Mouse (Mus musculus) A20 (cell line): Measurements from ENCODE around the gene Jazf1.

Source experiments
- DNase-seq: peaks from one replicate; pipeline ENCODE4 v3.0.0-alpha.2; 2011; ENCODE audit warnings: low read depth, low spot score

The Jazf1 gene

DNA sequence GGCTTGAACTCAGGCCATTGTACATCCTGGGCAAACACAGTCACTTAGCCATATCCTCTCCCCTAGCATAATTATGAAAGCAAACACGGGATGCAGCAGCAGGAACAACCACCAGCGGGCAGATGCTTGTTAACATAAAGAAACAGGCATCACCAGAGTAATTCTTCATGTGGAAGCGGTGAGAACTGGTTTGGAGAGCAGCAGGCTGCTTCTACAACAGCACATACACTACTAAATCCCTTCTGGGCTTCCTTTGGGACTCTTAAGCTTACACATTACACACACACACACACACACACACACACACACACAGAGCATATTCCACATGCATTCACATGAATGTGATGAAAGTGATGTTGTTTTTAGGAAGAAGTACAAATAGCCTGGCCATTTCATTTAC lies 216.5 kb downstream of the Jazf1 start:
- DNase-seq, result no peak

DNA sequence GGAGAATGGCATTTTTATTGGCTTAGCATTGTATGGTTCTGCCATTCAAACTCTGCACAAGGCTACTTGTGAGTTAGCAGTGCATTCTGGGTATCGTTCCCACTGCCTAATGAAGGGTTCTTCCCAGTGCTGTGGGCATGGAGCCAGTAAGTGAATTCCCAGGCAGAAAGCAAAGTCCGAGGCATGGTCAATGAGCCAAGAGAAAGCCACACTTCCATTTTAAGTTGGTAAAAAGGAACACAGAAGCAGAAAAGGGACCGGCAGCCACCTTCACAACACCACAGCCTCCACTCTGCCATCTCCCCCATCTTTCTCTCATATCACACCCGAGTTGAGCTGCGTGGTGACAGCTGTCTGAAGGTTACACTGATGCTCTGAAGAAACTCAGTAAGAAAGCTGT lies 217.4 kb downstream of the Jazf1 start:
- no peak for DNase-seq

DNA sequence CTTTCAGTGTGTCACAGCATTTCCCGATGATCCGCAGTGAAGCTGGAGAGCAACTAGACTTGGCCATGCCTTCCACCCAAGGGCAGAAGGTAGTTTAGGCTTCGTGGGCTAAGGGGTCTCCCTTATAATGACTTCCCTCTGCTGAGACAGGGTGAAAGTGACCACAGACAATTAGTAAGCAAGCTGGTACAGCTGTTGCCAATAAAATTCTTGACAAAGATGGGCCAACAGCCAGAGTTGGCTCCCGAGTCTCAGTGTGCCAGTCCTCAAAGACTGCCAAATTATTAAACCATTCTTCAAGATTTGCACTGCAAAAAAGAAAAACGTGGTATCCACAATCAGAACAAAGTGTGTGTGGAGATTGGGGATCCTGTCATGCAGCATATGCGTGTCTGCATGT lies 220.2 kb downstream of the Jazf1 start:
- no peak for DNase-seq

DNA sequence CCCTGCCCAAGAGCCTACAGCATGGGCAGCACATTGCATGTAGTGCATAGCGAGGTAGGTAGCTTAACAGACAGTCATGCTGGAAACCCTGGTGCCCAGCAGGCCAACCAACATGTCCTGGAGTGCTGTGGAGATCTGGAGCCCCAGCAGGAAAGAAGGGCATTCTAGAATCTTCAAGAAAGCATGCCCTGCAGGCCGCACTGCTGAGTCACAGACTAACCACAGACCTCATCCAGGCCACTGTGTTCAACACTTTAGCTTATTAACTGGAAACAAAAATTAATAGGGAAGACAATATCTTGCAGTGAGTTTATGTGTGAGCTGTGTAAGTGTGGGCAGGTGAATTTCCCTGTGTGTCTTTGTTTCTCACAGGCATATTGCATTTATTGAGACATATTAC lies 222.1 kb downstream of the Jazf1 start:
- no peak for DNase-seq

DNA sequence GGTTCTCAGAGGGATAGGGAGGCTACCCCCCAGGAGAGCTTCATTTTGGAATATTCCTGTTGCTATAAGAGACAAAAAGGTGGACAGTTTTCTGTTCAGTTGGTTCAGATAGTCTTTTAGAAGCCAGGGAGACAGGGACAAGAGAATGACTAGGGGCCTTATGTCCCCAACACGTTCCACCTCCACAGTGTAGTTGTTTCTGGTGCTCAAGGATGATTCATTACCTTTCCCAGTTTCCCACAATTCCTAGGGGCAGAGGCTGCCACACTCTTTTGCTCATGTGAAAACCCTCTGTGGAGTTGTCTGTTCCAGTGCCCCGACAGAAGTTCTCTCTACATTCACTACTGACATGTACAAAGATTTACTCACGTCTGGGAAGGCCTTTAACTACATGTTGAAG lies 223.7 kb downstream of the Jazf1 start:
- no peak for DNase-seq

DNA sequence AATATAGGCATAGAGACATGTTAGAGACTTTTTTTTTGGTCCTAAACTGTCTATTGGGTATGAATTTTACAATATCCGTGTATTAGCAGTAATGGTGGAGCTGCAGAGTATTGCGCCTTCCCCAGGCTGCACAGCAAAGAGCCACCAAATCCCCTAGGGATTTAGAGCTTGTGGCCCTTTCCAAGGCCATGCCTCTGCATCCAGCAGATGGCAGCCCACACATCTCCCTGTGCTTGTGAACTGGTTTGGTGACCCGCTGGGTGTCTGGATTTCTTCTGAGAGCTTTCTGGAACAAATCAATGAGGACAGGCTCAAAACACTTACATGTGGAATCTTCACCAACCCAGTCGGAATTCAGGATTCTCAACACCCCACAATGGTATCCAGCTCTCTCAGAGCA lies 225.4 kb downstream of the Jazf1 start:
- no peak for DNase-seq

DNA sequence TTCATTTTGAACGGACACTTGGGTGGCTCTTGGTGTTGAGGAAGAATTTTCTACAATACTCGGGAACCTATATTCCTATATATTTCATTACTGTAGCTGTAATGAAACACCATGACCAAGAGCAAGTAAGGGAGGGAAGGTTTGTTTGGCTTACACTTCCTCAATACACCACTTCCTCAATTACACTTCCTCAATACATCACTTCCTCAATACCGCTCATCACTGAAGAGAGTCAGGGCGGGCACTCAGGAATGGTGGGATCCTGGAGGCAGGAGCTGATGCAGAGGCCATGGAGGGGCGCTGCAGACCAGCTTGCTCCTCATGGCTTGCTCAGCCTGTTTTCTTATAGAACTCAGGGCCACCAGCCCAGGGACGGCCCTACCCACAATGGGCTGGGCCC lies 225.8 kb downstream of the Jazf1 start:
- DNase-seq, result peak; percentile 78

DNA sequence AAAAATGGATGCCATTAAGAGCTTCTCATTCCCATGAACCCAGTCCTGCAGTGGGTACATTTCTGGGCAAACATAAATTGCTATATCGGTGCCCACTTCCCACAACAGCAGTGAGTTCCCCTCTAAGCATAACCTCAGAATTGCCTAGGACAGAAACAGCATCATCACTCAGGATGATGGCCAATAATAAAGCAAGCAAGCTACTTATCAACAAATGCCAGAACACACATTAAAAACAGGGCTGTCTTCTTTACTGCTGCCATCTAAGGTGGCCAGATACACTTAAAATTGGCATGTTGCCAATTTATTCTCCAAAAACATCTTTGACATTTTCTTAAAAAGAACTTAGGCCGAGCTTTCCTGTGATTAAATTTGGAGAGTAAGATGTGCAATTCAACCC lies 226.8 kb downstream of the Jazf1 start:
- no peak for DNase-seq

DNA sequence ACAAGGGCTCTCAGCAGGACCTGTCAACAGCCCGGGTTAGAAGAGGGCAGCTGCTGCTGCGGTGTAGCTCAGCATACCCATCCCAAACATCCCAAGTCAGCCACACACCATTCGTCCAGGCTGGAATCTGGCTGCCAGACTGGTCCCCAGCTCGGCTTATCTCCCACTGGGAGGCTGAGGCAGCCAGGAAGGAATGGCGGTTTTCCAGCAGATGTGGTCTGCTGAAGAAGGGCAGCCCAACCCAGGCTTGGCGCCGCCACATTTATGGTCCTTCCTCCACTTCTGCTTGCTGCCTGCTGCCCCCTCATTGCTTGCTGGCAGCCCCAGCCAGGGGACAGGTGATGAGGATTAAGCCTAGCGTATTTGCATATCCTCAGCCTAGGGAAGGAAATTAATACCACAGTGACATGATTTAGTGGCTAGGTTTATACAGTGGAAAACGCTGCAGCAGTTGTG lies 227.8 kb downstream of the Jazf1 start:
- DNase-seq, result peak; percentile 38

DNA sequence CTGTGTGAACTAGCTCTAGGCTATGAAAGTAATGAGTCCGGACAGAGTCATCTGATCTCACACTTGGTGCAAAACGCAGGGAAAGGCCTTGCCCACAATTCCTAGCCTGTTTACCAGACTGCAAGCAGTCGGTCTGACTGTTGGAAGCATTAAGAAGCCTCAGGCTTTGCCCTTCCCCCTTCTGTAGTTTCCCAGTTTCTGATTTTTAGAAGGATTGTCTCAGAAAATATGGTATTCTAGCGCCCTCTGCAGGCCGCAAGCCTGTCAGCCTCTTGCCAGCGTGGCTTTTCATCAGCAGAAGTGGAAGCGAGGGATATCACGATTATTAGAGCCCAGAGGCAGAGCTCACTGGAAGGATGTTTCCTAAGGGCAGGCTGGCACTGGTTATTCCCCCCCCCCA lies 229.7 kb downstream of the Jazf1 start:
- peak; percentile 85 for DNase-seq

DNA sequence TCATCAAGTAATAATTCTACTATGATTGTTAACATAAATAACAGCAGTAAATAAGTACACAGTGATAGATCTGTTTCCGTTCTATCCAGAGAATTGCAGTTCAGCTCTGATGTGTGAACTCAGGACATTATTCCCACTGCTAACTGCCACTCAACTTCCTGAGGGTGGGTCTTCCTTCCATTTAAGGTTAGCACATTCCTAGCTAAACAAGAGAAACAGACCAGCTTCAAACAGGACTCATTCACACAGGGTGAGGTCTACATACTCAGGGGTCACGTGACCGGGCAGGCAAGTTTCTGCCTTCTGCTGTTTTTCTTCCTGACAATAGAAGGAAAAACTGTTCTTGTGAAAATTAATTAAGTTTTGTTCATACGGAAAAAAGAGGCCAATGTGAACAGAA lies 230.6 kb downstream of the Jazf1 start:
- DNase-seq, result no peak

DNA sequence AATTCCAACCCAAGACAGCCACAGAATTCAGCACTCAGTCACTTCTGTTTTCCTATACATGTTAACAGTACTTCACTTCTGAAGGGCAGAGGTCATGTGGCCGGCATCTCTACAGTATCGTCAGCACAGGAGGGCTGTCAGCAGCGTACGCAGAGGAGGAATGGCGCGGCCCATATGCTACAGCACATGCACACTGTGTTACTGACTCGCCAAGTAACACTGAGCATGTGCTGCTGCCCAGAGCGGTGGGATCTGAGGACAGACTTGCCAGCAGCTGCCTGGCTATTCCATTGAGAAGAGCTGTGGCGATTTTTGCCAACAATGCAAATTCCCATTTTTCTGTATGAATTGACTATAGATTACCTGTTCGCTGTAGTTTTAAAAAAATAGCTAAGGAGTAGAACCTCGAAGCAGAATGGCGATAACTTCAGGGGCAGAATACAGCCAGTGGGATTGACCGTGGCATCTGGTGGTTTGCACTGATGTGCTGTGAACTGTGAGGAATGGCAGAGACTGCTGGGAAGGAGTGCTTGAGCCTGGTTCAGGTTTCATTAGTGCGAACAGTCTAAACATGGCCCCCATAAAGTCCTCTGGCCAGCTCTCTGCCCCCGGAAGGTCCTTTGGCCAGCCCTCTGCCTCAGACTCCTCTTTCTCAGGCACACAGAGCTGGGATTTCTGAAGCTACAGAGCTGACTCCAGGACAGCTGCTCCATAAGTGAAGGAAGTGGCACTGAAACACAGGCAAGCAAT lies 232.1 kb downstream of the Jazf1 start:
- no peak for DNase-seq

DNA sequence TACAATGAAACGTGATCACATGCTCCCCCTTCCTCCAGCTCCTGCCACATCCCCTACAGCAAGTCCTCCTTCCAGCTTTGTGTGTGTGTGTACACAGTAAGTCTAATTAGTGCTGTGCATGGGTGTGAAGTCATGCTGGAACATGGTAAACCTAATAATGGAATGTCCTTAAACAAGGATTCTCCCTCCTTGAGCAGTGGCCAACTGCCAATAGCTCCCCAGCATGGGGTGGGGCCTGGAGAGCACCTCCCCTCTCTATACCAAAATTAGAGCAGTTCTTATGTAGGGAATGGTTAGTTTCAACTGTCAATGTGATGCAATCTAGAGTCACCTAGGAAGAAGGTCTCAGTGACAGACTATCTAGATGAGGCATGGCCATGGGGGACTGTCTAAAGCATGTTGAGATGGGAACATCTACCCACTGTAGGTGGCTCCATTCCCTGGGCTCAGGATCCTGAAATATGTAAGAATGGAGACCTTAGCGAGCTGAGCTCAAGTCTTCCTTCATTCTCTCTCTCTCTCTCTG lies 240.6 kb downstream of the Jazf1 start:
- DNase-seq, result no peak

DNA sequence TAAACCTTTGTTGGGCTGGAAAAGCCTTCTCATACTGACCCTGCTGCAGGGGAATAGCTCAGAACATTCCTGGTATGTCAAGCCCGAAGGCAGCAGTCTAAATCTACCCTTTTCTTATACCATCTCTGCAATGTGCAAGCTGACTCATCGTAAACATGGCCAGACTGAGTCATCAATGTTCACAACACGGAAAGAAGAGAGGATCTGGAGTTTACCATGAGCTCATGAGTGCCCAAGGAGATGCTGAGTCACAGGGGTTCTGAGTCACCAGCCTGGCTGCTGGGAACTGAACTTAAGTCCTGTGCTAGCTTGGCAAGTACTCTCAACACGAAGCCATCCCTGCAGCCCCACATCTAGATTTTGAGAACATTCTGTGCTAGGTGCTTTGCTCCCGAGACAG lies 242.9 kb downstream of the Jazf1 start:
- peak; percentile 27 for DNase-seq

DNA sequence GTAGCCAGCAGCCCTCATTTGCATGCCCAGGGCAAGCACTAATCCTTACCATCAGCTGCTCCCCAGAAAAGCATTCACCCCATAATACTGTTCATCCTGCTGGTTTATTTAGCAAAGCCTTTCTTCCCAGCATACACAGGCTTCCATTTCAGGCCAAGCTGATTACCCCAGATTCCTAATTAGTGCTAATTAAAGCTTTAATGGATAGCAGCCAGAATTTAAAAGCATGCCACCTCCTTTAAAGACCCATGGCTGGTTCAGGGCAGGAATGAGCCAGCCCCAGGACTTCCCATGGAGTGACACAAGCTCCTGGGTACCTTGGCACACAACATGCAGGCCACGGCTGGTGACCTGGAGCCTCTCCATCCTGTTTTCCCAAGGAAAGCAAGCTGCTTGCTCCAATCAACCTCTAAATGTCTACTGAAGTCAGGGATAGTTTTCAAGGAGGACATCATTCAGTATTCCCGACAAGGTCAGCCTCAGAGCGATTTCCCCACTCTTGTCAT lies 243.4 kb downstream of the Jazf1 start:
- peak; percentile 43 for DNase-seq

DNA sequence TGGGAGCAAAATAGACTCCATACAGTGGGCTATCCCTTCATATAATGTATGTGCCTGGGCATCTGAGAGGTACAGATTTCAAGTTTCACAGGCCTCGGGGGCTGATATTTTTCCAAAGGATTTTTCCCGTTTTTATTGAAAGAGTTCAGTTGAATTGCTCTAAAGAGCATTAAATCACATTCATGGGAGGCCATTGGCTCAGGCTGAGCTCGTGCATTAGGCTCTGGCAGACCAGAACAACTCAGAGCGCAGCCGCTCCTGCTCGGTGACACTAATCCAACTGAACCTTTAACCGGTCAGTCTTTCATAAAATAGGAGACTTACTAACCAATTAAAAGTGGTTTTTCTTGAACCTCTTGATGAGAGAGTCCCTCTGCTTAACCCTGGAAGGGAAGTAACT lies 245.4 kb downstream of the Jazf1 start:
- no peak for DNase-seq

DNA sequence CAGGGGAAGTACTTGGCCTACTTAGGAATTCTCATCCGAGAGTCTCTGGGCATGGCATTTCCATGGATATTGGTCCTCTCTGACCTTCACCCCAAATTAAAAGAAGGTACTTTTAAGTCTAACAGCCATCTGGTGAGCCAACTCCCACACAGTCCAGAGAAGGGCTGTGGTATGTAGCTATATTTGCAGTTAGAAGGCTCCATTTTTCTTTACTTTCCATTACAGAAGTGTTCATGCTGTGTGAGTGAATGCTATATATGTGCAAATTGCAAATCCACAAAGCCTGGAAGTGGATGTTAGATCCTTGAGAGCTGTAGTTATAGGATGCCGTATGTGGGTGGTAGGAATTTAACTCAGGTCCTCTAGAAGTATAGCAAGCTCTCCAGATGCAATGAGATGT lies 245.8 kb downstream of the Jazf1 start:
- no peak for DNase-seq

DNA sequence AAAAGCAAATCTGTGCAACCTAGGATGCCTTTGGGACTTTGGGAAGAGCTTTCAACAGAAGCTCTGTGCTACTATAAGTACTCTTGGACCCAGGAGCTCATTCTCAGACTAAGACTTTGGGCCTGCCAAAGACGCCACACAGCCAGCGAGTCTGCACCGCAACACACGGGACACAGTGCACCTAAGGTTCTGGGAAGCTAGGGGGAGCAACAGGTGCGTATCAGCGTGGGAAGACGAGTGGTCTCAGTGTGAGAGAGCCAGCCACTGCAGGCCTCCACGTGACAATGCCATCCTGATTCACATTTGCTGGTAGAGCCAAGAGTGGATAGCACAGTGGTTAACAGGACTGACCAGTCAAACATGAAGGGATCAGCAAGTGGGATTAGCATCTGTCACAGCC lies 249.1 kb downstream of the Jazf1 start:
- no peak for DNase-seq

DNA sequence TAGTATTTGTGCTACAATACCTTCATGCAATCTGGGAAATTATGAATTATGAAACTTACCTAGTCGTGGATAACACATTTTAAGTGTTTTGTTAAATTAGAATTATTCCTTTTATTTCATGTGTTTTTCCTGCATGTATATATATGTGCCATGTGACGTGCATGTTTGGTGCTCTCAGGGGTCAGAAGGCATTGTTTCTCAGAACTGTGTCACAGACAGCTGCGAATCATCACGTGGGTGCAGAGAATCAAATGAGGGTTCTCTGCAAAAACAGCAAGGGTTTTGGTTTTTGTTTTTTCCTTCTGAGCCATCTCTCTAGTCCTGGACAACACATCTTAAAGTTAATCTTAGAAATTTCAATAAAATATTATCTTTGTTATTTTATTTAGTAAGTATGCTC lies 250.4 kb downstream of the Jazf1 start:
- DNase-seq, result no peak

DNA sequence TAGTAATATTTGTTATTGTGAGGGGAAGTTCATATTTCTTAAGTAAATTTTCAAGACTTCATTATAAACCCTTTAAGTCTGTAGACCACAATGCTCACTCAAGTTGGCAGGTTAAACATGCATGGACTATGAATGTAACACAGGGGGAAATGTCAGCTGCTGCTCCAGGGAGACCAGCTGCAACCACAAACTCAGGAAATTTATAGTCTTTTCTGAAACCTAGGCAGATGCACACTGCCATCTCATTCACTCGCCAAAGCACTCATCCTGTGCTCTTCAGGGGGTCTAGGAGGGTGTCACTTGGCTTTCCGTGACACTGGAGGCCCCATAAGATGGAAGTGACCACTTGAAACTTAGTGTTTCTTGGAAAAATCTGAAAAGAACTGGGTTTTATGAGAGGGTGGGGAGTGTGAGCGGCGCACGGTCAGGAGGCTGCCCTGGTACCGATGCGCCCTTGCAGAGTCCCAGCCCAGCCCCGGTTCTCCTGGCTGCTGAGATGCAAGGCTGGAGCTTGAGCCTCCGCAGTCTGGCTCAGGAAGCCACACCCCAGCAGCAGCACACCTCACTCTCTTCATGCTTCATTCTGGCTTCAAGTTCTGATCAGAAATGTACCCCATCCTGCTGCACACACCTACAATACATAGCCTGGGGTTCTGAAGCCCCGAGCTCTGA lies 251.1 kb downstream of the Jazf1 start:
- DNase-seq, result no peak

DNA sequence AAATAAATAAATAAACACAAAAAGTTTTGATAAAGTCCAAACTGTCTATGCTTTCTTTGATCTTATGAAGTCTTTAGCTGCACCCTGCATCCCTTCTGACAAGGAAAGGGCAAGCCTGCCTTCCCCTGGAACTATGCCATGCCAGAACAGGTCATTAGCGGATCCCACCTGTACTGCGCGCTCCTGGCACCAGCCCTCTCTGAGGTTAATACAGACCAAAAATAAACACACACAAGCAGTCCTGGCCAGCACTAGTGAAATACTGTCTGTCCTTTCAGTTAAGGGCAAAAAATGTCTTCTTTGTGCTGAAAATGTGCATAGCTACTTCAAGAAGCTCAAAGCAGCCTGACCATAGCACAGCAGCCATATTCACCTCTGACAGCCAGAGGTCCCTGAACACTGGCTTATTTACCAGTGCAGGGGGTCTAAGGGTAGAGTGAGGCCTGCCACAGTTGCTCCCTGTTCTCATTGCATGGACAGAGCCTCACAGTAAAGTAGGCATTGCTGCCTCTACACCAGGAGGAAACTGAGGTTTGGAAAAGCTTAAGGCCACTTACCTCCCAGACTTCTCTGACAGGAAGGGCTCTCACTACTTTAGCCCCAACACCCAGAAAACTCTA lies 263.1 kb downstream of the Jazf1 start:
- DNase-seq, result no peak

DNA sequence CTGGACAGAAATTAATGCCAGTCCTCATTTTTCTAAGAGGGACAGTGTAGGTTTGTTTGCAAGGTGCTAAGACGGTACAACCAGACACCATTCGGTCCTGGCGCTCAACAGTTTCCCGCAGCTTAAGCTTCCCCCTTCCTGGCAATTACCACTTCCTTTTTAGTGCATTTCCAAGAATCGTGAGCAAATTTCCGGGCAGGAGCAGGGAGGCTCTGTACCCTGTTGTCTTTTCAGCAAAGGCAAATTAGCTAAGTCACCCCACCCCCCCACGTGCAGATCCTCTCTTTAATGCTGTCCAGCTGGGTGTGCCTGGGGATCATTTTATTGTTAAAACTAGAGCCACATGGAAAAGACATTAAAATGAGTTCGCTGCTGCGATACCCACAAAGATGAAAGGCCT lies 266.2 kb downstream of the Jazf1 start:
- DNase-seq, result no peak
